Mouse (Mus musculus): ENCODE data around the gene Zfp524. TPM values are rescaled to one million over a fixed set of nuclear protein-coding genes. Genes with fewer than 3 reads are reported as not detected.

Zfp524 gene
- polyA plus RNA-seq (2014; fragmentation: Illumina TruSeq; extraction: RNeasy Lipid Tissue Mini Kit (QIAGEN cat#74804); ENCODE audit: low read depth, low replicate concordance), result not detected

GRCm38 (mm10) chr7:5014251-5015117 is at the start of gene Zfp524, which contains the start of gene Fiz1:
Gene Zfp524, plus strand, starts transcription at chr7:5014415.
Gene Fiz1, minus strand, starts transcription at chr7:5014697.

GRCm38 (mm10) chr7:4971068-4971467 is 43.1 kb upstream of the Zfp524 start, which contains the start of gene Sbk3:
Gene Sbk3, minus strand, starts transcription at chr7:4971168.

GRCm38 (mm10) chr7:4996003-4996895 is 18.0 kb upstream of the Zfp524 start, which contains the start of gene Zfp579:
Gene Zfp579, minus strand, starts transcription at chr7:4996158.

GRCm38 (mm10) chr7:5015118-5016001 is 1.1 kb downstream of the Zfp524 start, which contains the start of gene Gm44973:
Gene Gm44973, plus strand, starts transcription at chr7:5015496.

GRCm38 (mm10) chr7:5020000-5020681 is 5.9 kb downstream of the Zfp524 start, which contains the start of the genes Zfp865 and Ccdc106:
Gene Zfp865, plus strand, starts transcription at chr7:5020376.
Gene Ccdc106, plus strand, starts transcription at chr7:5020553.

GRCm38 (mm10) chr7:5033818-5034217 is 19.6 kb downstream of the Zfp524 start, which contains the start of gene 4632433K11Rik:
Gene 4632433K11Rik, plus strand, starts transcription at chr7:5034118.

GRCm38 (mm10) chr7:5038109-5038732 is 24.0 kb downstream of the Zfp524 start, which contains the start of gene Zfp784:
Gene Zfp784, minus strand, starts transcription at chr7:5038446.

GRCm38 (mm10) chr7:5051193-5052192 is 37.3 kb downstream of the Zfp524 start, which contains the start of gene Zfp580:
Gene Zfp580, plus strand, starts transcription at chr7:5051538.

GRCm38 (mm10) chr7:5061774-5062359 is 47.7 kb downstream of the Zfp524 start, which contains the start of gene U2af2:
Gene U2af2, plus strand, starts transcription at chr7:5062143.

Other genes with a start within 250 kb of the Zfp524 start
- gene Fam71e2, start 243.1 kb upstream of the Zfp524 start, polyA plus RNA-seq (2014; fragmentation: Illumina TruSeq; extraction: RNeasy Lipid Tissue Mini Kit (QIAGEN cat#74804); ENCODE audit: low read depth, low replicate concordance), result not detected
- gene Il11, start 231.6 kb upstream of the Zfp524 start, polyA plus RNA-seq (2014; fragmentation: Illumina TruSeq; extraction: RNeasy Lipid Tissue Mini Kit (QIAGEN cat#74804); ENCODE audit: low read depth, low replicate concordance), result 0.20 TPM
- not detected for gene Tmem190, start 231.5 kb upstream of the Zfp524 start, polyA plus RNA-seq (2014; fragmentation: Illumina TruSeq; extraction: RNeasy Lipid Tissue Mini Kit (QIAGEN cat#74804); ENCODE audit: low read depth, low replicate concordance)
- 1.3 TPM for gene Tmem238, start 224.8 kb upstream of the Zfp524 start, polyA plus RNA-seq (2014; fragmentation: Illumina TruSeq; extraction: RNeasy Lipid Tissue Mini Kit (QIAGEN cat#74804); ENCODE audit: low read depth, low replicate concordance)
- gene Rpl28, start 221.5 kb upstream of the Zfp524 start, polyA plus RNA-seq (2014; fragmentation: Illumina TruSeq; extraction: RNeasy Lipid Tissue Mini Kit (QIAGEN cat#74804); ENCODE audit: low read depth, low replicate concordance), result 11.3 TPM
- 2.9 TPM for gene Ube2s, start 201.8 kb upstream of the Zfp524 start, polyA plus RNA-seq (2014; fragmentation: Illumina TruSeq; extraction: RNeasy Lipid Tissue Mini Kit (QIAGEN cat#74804); ENCODE audit: low read depth, low replicate concordance)
- gene Shisa7, start 169.7 kb upstream of the Zfp524 start, polyA plus RNA-seq (2014; fragmentation: Illumina TruSeq; extraction: RNeasy Lipid Tissue Mini Kit (QIAGEN cat#74804); ENCODE audit: low read depth, low replicate concordance), result 3.2 TPM
- gene Isoc2b, start 144.2 kb upstream of the Zfp524 start, polyA plus RNA-seq (2014; fragmentation: Illumina TruSeq; extraction: RNeasy Lipid Tissue Mini Kit (QIAGEN cat#74804); ENCODE audit: low read depth, low replicate concordance), result 2.9 TPM
- 5.4 TPM for gene Isoc2a, start 137.3 kb upstream of the Zfp524 start, polyA plus RNA-seq (2014; fragmentation: Illumina TruSeq; extraction: RNeasy Lipid Tissue Mini Kit (QIAGEN cat#74804); ENCODE audit: low read depth, low replicate concordance)
- not detected for gene Gm36210, start 107.9 kb upstream of the Zfp524 start, polyA plus RNA-seq (2014; fragmentation: Illumina TruSeq; extraction: RNeasy Lipid Tissue Mini Kit (QIAGEN cat#74804); ENCODE audit: low read depth, low replicate concordance)
- not detected for gene Zfp628, start 99.2 kb upstream of the Zfp524 start, polyA plus RNA-seq (2014; fragmentation: Illumina TruSeq; extraction: RNeasy Lipid Tissue Mini Kit (QIAGEN cat#74804); ENCODE audit: low read depth, low replicate concordance)
- 0.57 TPM for gene Nat14, start 92.4 kb upstream of the Zfp524 start, polyA plus RNA-seq (2014; fragmentation: Illumina TruSeq; extraction: RNeasy Lipid Tissue Mini Kit (QIAGEN cat#74804); ENCODE audit: low read depth, low replicate concordance)
- not detected for gene Ssc5d, start 88.6 kb upstream of the Zfp524 start, polyA plus RNA-seq (2014; fragmentation: Illumina TruSeq; extraction: RNeasy Lipid Tissue Mini Kit (QIAGEN cat#74804); ENCODE audit: low read depth, low replicate concordance)
- gene Sbk2, start 50.0 kb upstream of the Zfp524 start, polyA plus RNA-seq (2014; fragmentation: Illumina TruSeq; extraction: RNeasy Lipid Tissue Mini Kit (QIAGEN cat#74804); ENCODE audit: low read depth, low replicate concordance), result not detected
- not detected for gene Sbk3, start 43.2 kb upstream of the Zfp524 start, polyA plus RNA-seq (2014; fragmentation: Illumina TruSeq; extraction: RNeasy Lipid Tissue Mini Kit (QIAGEN cat#74804); ENCODE audit: low read depth, low replicate concordance)
- gene Zfp579, start 18.3 kb upstream of the Zfp524 start, polyA plus RNA-seq (2014; fragmentation: Illumina TruSeq; extraction: RNeasy Lipid Tissue Mini Kit (QIAGEN cat#74804); ENCODE audit: low read depth, low replicate concordance), result 10.8 TPM
- gene Fiz1, start 282 bp downstream of the Zfp524 start, polyA plus RNA-seq (2014; fragmentation: Illumina TruSeq; extraction: RNeasy Lipid Tissue Mini Kit (QIAGEN cat#74804); ENCODE audit: low read depth, low replicate concordance), result 11.1 TPM
- gene Gm44973, start 1.1 kb downstream of the Zfp524 start, polyA plus RNA-seq (2014; fragmentation: Illumina TruSeq; extraction: RNeasy Lipid Tissue Mini Kit (QIAGEN cat#74804); ENCODE audit: low read depth, low replicate concordance), result not detected
- 2.9 TPM for gene Zfp865, start 6.0 kb downstream of the Zfp524 start, polyA plus RNA-seq (2014; fragmentation: Illumina TruSeq; extraction: RNeasy Lipid Tissue Mini Kit (QIAGEN cat#74804); ENCODE audit: low read depth, low replicate concordance)
- 0.49 TPM for gene Ccdc106, start 6.1 kb downstream of the Zfp524 start, polyA plus RNA-seq (2014; fragmentation: Illumina TruSeq; extraction: RNeasy Lipid Tissue Mini Kit (QIAGEN cat#74804); ENCODE audit: low read depth, low replicate concordance)
- gene 4632433K11Rik, start 19.7 kb downstream of the Zfp524 start, polyA plus RNA-seq (2014; fragmentation: Illumina TruSeq; extraction: RNeasy Lipid Tissue Mini Kit (QIAGEN cat#74804); ENCODE audit: low read depth, low replicate concordance), result 3.2 TPM
- gene Zfp784, start 24.0 kb downstream of the Zfp524 start, polyA plus RNA-seq (2014; fragmentation: Illumina TruSeq; extraction: RNeasy Lipid Tissue Mini Kit (QIAGEN cat#74804); ENCODE audit: low read depth, low replicate concordance), result 5.4 TPM
- gene Zfp580, start 37.1 kb downstream of the Zfp524 start, polyA plus RNA-seq (2014; fragmentation: Illumina TruSeq; extraction: RNeasy Lipid Tissue Mini Kit (QIAGEN cat#74804); ENCODE audit: low read depth, low replicate concordance), result 0.57 TPM
- gene U2af2, start 47.7 kb downstream of the Zfp524 start, polyA plus RNA-seq (2014; fragmentation: Illumina TruSeq; extraction: RNeasy Lipid Tissue Mini Kit (QIAGEN cat#74804); ENCODE audit: low read depth, low replicate concordance), result 6.9 TPM
- 0.93 TPM for gene Epn1, start 65.8 kb downstream of the Zfp524 start, polyA plus RNA-seq (2014; fragmentation: Illumina TruSeq; extraction: RNeasy Lipid Tissue Mini Kit (QIAGEN cat#74804); ENCODE audit: low read depth, low replicate concordance)
- gene Rfpl4, start 102.5 kb downstream of the Zfp524 start, polyA plus RNA-seq (2014; fragmentation: Illumina TruSeq; extraction: RNeasy Lipid Tissue Mini Kit (QIAGEN cat#74804); ENCODE audit: low read depth, low replicate concordance), result not detected
- 3.3 TPM for gene Rasl2-9, start 111.5 kb downstream of the Zfp524 start, polyA plus RNA-seq (2014; fragmentation: Illumina TruSeq; extraction: RNeasy Lipid Tissue Mini Kit (QIAGEN cat#74804); ENCODE audit: low read depth, low replicate concordance)
- gene Vmn1r55, start 135.3 kb downstream of the Zfp524 start, polyA plus RNA-seq (2014; fragmentation: Illumina TruSeq; extraction: RNeasy Lipid Tissue Mini Kit (QIAGEN cat#74804); ENCODE audit: low read depth, low replicate concordance), result not detected
- not detected for gene Vmn1r56, start 182.3 kb downstream of the Zfp524 start, polyA plus RNA-seq (2014; fragmentation: Illumina TruSeq; extraction: RNeasy Lipid Tissue Mini Kit (QIAGEN cat#74804); ENCODE audit: low read depth, low replicate concordance)
- not detected for gene Vmn1r57, start 204.1 kb downstream of the Zfp524 start, polyA plus RNA-seq (2014; fragmentation: Illumina TruSeq; extraction: RNeasy Lipid Tissue Mini Kit (QIAGEN cat#74804); ENCODE audit: low read depth, low replicate concordance)